Mouse (Mus musculus) intestine, embryonic 16.5 days (tissue): Measurements from ENCODE around the gene Rbx1. TPM values are rescaled to one million over a fixed set of nuclear protein-coding genes. Genes with fewer than 3 reads are reported as not detected.

Source experiments
- ATAC-seq: fragments of 200-750 bp; cut with Nextera tagmentation; 2 replicates; pipeline ENCODE4 v1.8.0; 2017; ENCODE audit warnings: moderate TSS enrichment, moderate library complexity
- H3K27ac ChIP-seq: fragments of 300-500 bp; sonication (generic); 2 replicates; pipeline ENCODE4 v1.5.1; 2014; ENCODE audit warnings: mild to moderate bottlenecking, low read length
- H3K27me3 ChIP-seq: fragments of 300-500 bp; sonication (generic); replicated peaks from 2 replicates; pipeline ENCODE4 v1.6.1; 2014; ENCODE audit warnings: low read length, control low read depth, mixed read lengths; ENCODE audit not compliant: control insufficient read depth, insufficient read depth
- H3K36me3 ChIP-seq: fragments of 300-500 bp; sonication (generic); 2 replicates; pipeline ENCODE4 v1.6.1; 2014; ENCODE audit warnings: low read length, control low read depth; ENCODE audit not compliant: control insufficient read depth, insufficient read depth
- H3K4me1 ChIP-seq: fragments of 300-500 bp; sonication (generic); 2 replicates; pipeline ENCODE4 v1.6.1; 2014; ENCODE audit warnings: low read length, control low read depth, mixed read lengths; ENCODE audit not compliant: control insufficient read depth, insufficient read depth
- H3K4me2 ChIP-seq: fragments of 300-500 bp; sonication (generic); 2 replicates; pipeline ENCODE4 v1.6.1; 2014; ENCODE audit warnings: low read depth, low read length, control low read depth
- H3K4me3 ChIP-seq: fragments of 300-500 bp; sonication (generic); 2 replicates; pipeline ENCODE4 v1.5.1; 2014; ENCODE audit warnings: mild to moderate bottlenecking, low read length
- H3K9ac ChIP-seq: fragments of 300-500 bp; sonication (generic); 2 replicates; pipeline ENCODE4 v1.6.1; 2014; ENCODE audit warnings: low read depth, low read length
- H3K9me3 ChIP-seq: fragments of 300-500 bp; sonication (generic); 2 replicates; pipeline ENCODE4 v1.6.1; 2016; ENCODE audit warnings: low read length, control low read depth; ENCODE audit not compliant: control insufficient read depth
- WGBS: fragments of 180-500 bp; shearing (Covaris S2); extraction: QIAGEN DNeasy Blood & Tissue Kit; methylation state at CpG from one replicate; pipeline ENCODE4 v1.1.7; 2014; 5-methylcytosine and 5-hydroxymethylcytosine counted together
- polyA plus RNA-seq: library from polyadenylated mRNA; unstranded; fragments of >200 nt; fragmentation: Nextera tagmentation; extraction: Ambion mirVana; gene quantifications from 2 replicates; pipeline ENCODE4 v1.2.1, GENCODE M21; 2015

The Rbx1 gene
- polyA plus RNA-seq, 1 experiment from 2014 or later: 400 TPM

DNA sequence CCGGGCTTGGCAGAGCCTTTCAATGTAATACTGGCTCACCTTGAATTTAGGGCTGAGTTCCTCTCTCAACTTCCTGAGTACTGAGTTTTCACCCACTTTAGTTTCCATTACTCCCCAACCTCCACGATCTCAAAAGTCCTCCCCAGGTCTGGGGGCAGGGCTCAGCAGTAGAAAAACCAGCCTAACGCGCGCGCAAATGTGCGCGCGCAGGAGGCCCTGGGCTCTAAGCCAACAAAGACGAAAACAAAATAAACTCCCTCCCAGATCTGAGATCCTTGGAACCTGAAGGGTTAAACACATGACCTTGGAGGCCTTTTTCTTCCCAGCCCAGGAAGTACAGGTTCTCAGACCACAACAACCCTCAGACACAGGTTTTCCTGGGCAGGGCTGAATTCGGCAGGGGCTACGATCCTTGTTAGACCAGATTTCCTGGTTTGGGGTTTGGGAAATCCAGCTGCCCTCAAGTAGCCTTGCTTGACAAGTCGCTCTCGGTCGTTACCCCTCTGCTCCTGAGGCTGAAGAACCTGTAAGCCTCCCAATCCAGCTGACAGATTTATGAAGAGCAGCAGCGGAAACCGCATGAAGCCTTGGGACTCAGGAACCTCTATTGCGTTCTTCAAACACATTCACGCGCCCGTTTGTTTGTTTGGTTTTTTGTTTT lies 45.6 kb downstream of the Rbx1 start:
- WGBS: 21% methylated on average over 21 of the region's 21 CpGs
- Histone ChIP-seq H3K4me2 (peak overlapping the region; percentile 55), H3K36me3 (no peaks in the 10 kb centered on the region), H3K27me3 (no peaks in the 10 kb centered on the region), H3K27ac (peak overlapping the region; percentile 74), H3K9ac (peak overlapping the region; percentile 61), H3K4me3 (peak overlapping the region; percentile 34), H3K9me3 (no peaks in the 10 kb centered on the region), H3K4me1 (peaks cover 19% of the 10 kb centered on the region)
- peak; percentile 49 for ATAC-seq

DNA sequence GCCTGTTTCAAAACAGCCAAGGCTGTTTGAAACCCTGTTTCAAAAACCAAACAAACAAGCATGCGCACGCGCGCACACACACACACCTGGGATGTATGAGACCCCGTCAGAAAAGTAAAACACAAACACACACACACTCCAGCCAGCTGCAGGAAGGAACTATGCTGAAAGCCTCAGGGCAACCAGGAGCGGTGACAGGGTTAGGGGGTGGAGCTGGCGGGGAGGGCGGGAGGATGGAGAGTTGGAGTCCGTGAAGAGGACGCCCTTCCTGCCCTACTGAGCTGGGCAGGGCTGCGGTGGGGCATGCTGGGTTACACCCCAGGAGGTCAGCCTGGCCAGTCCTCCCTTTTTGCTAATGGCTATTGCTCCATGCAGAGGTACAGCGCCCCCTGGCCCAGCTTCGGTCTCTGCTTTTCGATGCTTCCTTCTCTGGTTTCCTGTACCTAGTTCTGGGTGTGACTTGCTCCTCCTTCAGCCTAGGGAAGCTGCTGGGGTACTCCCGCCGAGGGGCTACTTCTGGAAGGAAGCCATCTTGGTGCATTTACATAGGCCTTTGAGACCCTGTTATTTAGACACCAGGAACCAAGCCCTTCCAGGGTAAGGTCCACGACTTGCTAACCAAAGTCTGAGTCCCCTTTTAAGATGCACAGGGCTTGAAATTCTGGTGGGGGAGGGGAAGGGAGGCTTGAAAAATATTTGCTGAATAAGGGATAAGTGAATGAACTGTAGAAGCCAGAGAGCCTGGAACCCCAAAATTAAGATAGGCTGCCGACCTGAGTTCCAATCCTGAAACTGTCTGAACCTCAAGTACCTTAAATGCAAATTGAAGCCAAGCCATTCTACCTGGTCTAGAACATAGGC lies 48.2 kb downstream of the Rbx1 start:
- Histone ChIP-seq H3K9me3 (no peaks in the 10 kb centered on the region), H3K27ac (peak overlapping the region; percentile 43), H3K4me3 (peak overlapping the region; percentile 40), H3K4me1 (peaks cover 19% of the 10 kb centered on the region), H3K27me3 (no peaks in the 10 kb centered on the region), H3K9ac (peak overlapping the region; percentile 57; the same call in 1 of the 2 replicates), H3K4me2 (peak overlapping the region; percentile 62), H3K36me3 (no peaks in the 10 kb centered on the region)
- 10% methylated on average over 18 of the region's 18 CpGs for WGBS
- peak; percentile 93 for ATAC-seq

DNA sequence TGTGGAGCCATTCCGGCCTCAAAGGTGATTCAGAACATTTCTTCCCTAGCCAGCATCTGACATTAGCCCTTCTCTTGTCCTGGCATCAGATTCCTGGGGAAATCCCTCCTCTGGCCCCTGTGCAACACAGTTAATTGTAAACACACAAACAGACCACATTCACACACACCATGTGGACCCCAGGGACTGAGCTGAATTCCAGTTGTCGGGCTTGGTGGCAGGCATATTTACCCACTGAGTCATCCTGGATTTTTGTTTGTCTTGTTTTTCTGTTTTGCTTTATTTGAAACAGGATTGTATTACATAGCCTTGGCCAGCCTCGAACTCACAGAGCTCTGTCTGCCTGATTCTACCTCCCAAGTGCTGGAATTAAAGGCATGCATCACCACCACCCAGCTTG lies 49.1 kb downstream of the Rbx1 start:
- H3K27ac ChIP-seq: no peak overlapping the region
- ATAC-seq: no peak

DNA sequence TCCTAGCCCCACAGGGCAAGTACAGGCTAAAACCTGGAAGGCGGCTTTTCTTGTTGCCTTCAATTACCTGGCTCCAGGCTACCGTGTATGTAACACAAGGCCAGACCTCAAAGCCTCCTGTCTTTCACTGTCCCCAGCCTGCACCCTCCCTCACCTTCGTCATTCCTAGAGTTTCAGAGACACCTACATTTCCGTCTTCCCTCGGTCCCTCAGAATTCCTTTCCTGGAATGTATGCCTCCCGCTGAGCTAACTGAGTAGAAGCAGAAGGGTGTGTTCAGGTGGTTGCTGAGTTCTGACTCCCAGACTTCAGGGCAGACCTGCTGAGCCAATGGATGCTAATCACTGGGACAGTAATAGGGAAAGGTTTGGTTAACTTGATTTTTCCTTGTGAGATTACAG lies 51.9 kb downstream of the Rbx1 start:
- Histone ChIP-seq H3K27ac (no peak overlapping the region), H3K9me3 (no peaks in the 10 kb centered on the region), H3K36me3 (no peaks in the 10 kb centered on the region), H3K4me1 (peaks cover 15% of the 10 kb centered on the region), H3K4me2 (no peak overlapping the region), H3K27me3 (no peaks in the 10 kb centered on the region), H3K9ac (no peak overlapping the region; the same call in 1 of the 2 replicates), H3K4me3 (no peak overlapping the region)
- ATAC-seq: no peak
- 45% methylated on average over 6 of the region's 6 CpGs for WGBS

More for the DNA sequence above, 49.1 kb downstream of the Rbx1 start:
- H3K9ac ChIP-seq: no peak overlapping the region; the same call in 1 of the 2 replicates
- no peaks in the 10 kb centered on the region for H3K9me3 ChIP-seq
- H3K36me3 ChIP-seq: no peaks in the 10 kb centered on the region
- 80% methylated on average over 3 of the region's 3 CpGs for WGBS
- no peak overlapping the region for H3K4me2 ChIP-seq
- H3K4me1 ChIP-seq: peaks cover 19% of the 10 kb centered on the region
- H3K4me3 ChIP-seq: no peak overlapping the region
- H3K27me3 ChIP-seq: no peaks in the 10 kb centered on the region

DNA sequence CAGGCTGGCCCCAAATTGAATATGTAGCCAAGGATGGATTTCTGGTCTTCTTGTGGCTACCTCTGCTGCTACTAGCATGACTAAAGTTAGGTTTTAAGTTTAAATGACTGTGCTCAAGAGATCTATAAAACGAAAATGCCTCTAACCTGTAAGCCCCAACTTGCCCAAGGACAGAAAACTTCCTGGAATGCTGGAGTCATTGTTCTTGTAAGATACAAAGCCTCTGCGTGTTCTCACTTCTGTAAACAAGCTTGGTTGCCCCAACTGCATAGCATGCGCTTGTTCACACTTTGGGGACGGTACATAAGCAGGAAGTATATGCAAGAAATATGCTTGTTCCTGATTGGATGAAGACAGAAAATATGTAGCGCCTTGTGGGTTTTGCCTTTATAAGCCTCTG lies 52.7 kb downstream of the Rbx1 start:
- no peak for ATAC-seq
- no peaks in the 10 kb centered on the region for H3K36me3 ChIP-seq
- H3K27ac ChIP-seq: no peak overlapping the region
- no peaks in the 10 kb centered on the region for H3K9me3 ChIP-seq
- H3K4me3 ChIP-seq: no peak overlapping the region
- H3K4me1 ChIP-seq: peaks cover 15% of the 10 kb centered on the region
- H3K27me3 ChIP-seq: no peaks in the 10 kb centered on the region
- H3K4me2 ChIP-seq: no peak overlapping the region
- WGBS: 73% methylated on average over 5 of the region's 5 CpGs
- H3K9ac ChIP-seq: no peak overlapping the region

DNA sequence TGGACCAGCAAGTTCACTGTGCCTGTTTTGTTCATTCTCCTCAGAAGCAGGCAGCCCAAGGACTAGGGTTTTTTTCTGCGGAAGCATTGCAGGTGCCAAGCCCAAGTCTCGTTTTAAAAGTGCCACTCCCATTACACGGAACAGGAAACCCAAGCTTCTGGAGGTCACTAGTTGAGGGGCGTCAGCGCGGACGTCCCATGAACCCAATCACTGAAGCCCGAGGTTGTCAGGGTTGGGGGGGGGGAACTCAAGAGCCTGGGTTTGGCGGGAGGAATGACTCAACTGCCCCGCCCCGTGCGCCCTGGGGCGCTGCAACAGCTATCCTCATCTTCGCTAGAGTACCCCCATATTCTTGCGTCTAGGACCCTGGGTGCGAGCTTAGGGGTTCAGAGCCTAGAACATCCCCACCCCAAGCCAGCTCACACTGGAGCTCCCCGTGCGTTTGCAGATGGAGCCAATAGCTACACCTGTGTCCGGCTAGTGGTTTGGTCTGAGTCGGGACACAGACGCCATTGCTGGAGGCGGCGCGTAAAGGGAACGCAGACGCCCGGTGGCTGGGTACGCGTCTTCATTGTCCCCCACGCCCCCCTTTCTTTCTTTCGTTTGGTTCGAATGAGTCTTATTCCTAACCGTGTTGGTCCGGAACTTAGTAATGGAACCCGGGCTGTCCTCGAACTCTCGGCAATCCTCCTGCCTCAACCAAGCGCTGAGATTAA lies 56.1 kb downstream of the Rbx1 start:
- peak overlapping the region; percentile 85 for H3K9ac ChIP-seq
- 0% methylated on average over 38 of the region's 38 CpGs for WGBS
- ATAC-seq: peak; percentile 63

DNA sequence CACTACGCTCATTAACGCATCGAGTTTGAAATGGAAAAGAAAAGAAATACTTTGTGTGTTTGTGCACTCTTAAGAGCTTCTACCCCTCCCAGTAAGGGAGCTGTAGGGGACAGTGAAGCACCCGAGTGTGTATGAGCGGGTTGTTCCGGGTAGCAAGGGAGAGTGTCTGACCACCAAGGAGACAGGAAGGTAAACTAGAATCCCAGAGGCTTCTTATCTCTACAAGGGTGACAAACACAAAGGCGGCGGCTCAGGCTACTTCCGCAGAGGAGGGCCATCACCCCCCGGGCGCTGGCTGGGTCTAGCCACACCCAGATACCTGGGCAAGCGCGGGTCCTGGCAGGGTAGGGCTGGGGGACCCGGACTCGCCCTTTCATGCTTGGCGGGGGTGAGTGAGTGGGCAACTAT lies 56.7 kb downstream of the Rbx1 start:
- Histone ChIP-seq H3K4me1 (no peaks in the 10 kb centered on the region; the same call in 1 of the 2 replicates), H3K9me3 (no peaks in the 10 kb centered on the region), H3K36me3 (no peaks in the 10 kb centered on the region), H3K4me3 (peak overlapping the region; percentile 68), H3K27me3 (no peaks in the 10 kb centered on the region), H3K4me2 (peak overlapping the region; percentile 92), H3K27ac (peak overlapping the region; percentile 98), H3K9ac (peak overlapping the region; percentile 85)
- ATAC-seq: peak; percentile 91
- WGBS: 1% methylated on average over 16 of the region's 16 CpGs

More for the DNA sequence above, 56.1 kb downstream of the Rbx1 start:
- Histone ChIP-seq H3K4me1 (no peaks in the 10 kb centered on the region; the same call in 1 of the 2 replicates), H3K27me3 (no peaks in the 10 kb centered on the region), H3K4me3 (peak overlapping the region; percentile 68), H3K27ac (peak overlapping the region; percentile 98), H3K36me3 (no peaks in the 10 kb centered on the region), H3K4me2 (peak overlapping the region; percentile 92), H3K9me3 (no peaks in the 10 kb centered on the region)

DNA sequence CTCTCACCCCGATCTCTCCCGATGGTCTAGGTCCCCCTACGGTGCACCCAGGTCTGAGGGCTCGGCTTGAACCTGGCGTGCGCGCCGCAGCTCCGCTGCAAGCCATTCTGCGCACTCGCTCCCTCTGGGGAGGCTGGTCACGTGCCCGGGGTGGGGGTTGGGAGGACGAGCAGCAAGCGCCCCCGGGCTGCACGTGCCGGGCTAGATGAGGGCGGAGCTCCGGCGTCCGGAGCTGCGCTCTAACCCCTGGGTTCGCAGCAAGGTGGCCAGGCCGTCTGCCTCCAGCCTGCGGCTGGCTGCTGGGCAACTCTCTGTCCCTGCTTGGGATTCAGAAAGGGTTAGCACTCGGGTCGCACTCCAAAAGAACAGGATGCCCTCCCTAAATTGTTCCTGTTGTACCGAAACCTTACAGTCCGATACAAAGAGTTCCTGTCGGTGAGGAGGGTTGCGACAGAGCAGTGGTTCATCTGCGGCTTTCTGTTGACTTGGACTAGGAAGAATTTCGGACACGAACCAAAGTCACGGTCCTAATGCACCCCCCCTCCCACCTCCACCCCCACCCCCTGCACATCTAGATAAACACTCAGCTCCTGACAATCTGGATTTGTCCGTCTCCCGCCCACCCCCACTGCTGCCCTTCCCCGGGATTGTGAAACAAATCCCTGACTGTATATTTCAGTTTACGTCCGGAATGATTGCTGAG lies 57.2 kb downstream of the Rbx1 start:
- Histone ChIP-seq H3K4me2 (peak overlapping the region; percentile 92), H3K4me3 (peak overlapping the region; percentile 68), H3K27ac (peak overlapping the region; percentile 98), H3K36me3 (no peaks in the 10 kb centered on the region), H3K9ac (peak overlapping the region; percentile 85), H3K4me1 (no peaks in the 10 kb centered on the region; the same call in 1 of the 2 replicates), H3K27me3 (no peaks in the 10 kb centered on the region), H3K9me3 (no peaks in the 10 kb centered on the region)
- under 1% methylated on average over 41 of the region's 41 CpGs for WGBS
- ATAC-seq: peak; percentile 94
